Mouse (Mus musculus) T-helper 2 cell (primary cell): ENCODE data around the gene 2210017I01Rik.

Experiments
- in situ Hi-C: fragments of 300-600 bp; cut with MboI, MseI; formaldehyde crosslinking; loops from one replicate; pipeline ENCODE4 v1.15.1; 2025; ENCODE audit warnings: high pct_unique_total_duplicates

The 2210017I01Rik gene

GRCm38 (mm10) chr3:92607392-92607791 is at the start of gene 2210017I01Rik:
2210017I01Rik (minus strand) TSS chr3:92607492.
- in situ Hi-C loops = loop anchor here (10.0 kb wide), 1 partner anchor 453 kb away; no protein-coding TSS in a partner anchor

- in situ Hi-C loops = no loop called here
These were observed 49.5 kb upstream of the 2210017I01Rik start, which contains the start of gene Lce1b for GRCm38 (mm10) chr3:92656826-92657225. Lce1b (minus strand) TSS chr3:92656926.

DNA sequence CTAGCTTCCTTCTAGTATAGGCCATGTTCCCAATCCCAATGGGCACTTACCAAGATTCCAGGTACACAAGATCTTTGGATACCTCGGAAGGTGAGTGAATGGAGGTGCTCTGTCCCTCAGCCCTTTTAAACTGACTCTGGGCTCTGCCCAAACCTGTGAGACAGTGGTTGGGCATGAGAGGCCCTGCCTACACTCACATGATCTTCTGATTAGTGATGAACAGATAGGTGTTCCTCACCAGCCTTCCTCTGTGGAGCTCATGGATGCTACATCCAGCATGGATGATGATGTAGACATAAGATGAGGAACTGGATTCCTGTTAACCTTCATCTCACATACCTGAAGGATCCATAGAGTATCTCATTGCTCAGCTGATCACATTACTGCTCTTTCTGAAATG is 40.9 kb upstream of the 2210017I01Rik start, which contains the start of gene Lce1a1:
Lce1a1 (minus strand) TSS at position 101 of the 400 bp plus-strand sequence.
- in situ Hi-C loops = no loop called here

DNA sequence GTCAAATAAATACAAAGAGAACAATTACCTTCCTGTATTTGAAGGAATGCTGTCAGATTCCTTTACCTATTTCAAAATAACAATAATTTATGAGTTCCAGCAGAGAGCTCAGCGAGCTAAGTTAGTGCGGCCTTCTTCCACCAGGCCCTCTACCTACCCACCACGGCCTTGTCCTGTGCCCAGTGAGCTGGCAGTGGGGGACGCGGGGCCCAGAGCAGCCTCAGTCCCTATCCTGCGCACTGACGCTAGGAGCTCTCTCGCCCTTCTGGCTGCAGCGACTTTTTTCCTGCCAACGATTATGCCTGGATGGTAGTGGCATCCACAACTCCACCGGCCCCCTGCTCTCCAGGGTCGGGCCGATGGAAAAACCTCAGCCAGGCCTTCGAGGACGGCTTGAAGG is 32.6 kb upstream of the 2210017I01Rik start:
- in situ Hi-C loops = no loop called here

GRCm38 (mm10) chr3:92638653-92638991 is 31.3 kb upstream of the 2210017I01Rik start:
- in situ Hi-C loops = no loop called here

DNA sequence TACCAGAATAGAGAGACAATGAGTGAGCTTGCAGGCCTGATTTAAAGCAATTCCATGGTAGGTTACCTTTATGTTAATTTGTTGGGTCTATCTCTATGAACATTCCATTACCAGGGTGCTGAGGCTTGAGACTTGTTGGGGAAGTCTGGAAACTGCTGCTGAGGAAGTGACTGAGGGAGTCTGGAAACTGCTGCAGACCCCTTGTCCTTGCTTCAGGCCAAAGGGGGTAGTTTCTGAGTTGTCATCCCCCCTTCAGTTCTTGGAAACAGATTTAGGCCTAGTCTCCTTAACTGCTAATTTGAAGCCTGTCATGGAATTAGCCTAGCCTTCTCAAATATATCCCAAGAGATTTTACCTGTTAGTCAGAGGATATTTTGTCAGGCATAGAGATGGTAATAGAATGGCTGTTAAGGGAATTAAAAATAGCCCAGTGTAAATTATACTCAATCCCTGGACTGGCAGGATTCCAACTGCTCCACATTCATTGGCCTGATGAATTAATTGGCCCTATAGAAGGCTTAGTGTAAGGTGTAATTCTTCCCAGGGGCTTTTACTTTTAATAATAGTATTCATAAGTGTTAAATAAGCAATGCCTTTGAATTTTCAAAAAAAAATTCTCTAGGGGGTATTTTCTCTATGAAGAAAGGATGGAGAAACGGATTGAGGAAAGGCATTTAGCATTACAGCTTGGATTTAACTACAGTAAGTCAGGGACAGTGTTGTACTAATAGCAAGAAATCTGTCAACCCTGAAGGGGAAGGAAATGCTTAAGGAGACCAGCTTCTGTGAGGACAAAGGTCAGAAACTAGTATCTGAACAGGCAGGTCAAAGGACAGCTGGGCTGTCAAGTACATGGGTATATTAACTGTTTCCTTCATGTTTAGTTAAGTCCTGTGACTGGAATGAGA is 30.7 kb upstream of the 2210017I01Rik start:
- in situ Hi-C loops = no loop called here

GRCm38 (mm10) chr3:92621560-92621959 is 14.3 kb upstream of the 2210017I01Rik start, which contains the start of gene Lce6a:
Lce6a (minus strand) TSS chr3:92621660.
- in situ Hi-C loops = no loop called here

DNA sequence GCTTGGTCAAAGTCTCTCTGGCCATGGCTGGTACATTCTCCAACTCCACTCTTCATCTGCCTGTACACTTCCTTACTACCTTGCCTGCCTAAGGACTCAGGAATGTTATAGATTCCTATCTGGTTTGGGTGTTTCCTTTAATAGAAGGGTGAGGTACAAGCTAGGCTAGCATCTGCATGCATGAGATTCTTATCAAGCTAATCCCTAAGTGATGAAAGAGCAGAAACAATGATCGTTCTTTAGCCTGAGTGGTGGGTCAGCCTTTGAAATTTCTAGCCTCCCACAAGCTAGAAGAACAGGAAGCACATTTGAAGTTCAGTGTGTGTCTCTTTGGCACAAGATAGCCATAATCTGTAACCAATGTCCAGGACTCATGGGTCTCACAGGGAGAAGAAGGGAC is 2.5 kb upstream of the 2210017I01Rik start:
- in situ Hi-C loops = loop anchor here (10.0 kb wide), 1 partner anchor 455 kb away; no protein-coding TSS in a partner anchor

- in situ Hi-C loops = loop anchor here (10.0 kb wide), 1 partner anchor 447 kb away; no protein-coding TSS in a partner anchor
These were observed 5.1 kb downstream of the 2210017I01Rik start for GRCm38 (mm10) chr3:92602169-92602568.

- in situ Hi-C loops = loop anchor here (10.0 kb wide), 1 partner anchor 446 kb away; no protein-coding TSS in a partner anchor
These were observed 6.8 kb downstream of the 2210017I01Rik start for GRCm38 (mm10) chr3:92600456-92600855.

- in situ Hi-C loops = loop anchor here (10.0 kb wide), 1 partner anchor 445 kb away; no protein-coding TSS in a partner anchor
These were observed 7.3 kb downstream of the 2210017I01Rik start for GRCm38 (mm10) chr3:92599973-92600372.

GRCm38 (mm10) chr3:92598429-92598828 is 8.9 kb downstream of the 2210017I01Rik start:
- in situ Hi-C loops = no loop called here

DNA sequence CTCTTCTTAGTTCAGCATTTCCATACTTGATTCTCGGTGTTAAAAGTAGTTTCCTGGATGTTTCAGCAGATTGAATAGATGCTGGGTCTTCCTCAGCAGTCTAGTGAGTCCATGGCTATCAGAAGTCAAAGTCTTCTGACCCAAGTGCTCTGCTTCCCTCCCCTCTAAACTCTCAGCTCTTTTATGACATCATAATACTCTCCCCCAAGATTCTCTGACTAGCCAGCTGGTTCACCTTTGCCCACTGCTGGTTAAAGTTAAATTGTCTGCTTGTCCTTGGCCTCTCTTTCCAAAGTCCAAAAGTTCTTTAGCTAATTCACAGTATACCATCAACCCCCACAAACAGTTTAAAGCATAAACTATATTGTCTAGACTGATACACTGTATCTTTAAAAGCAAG is 18.4 kb downstream of the 2210017I01Rik start, which contains the start of gene Smcp:
Smcp (minus strand) TSS at position 140 of the 400 bp plus-strand sequence.
- in situ Hi-C loops = no loop called here

GRCm38 (mm10) chr3:92587190-92587589 is 20.1 kb downstream of the 2210017I01Rik start:
- in situ Hi-C loops = no loop called here

- in situ Hi-C loops = no loop called here
These were observed 22.2 kb downstream of the 2210017I01Rik start for GRCm38 (mm10) chr3:92585055-92585454.

GRCm38 (mm10) chr3:92583164-92583826 is 24.0 kb downstream of the 2210017I01Rik start:
- in situ Hi-C loops = no loop called here

- in situ Hi-C loops = no loop called here
These were observed 27.8 kb downstream of the 2210017I01Rik start for GRCm38 (mm10) chr3:92579508-92579907.

DNA sequence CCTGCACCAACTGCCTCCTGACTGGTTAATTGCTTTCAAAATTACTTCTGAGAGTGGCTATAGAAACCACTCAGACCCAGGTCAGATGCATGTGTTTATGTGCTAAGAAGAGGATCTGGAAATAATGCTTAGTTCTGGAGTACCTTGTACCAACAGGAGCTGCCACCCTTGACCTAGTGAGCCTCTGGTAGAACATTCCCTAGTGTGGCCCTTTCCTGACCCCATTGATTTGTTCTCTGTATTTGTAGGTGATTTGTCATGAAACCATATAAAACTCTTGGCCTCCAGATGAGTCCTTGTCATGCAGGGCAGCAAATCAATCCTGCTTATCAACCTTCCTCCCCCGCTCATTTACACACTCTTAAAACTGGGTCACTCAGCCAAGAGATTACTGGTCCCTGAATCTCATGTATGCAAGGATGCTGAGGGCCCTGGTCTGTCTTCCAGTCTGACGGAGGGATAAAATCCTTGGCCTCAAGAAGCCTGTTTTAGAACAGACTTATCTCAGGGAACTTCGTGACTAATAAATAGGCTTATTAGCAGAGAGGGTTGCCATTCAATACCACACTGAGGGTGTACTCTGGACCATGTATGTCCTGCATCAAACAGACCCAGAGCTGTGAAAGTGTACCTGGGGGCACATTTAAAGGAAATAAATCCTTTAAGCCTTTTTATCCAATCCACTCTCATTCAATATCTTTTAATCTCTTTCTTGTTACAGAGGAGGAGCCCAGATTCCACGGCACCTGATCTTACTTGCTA is 28.5 kb downstream of the 2210017I01Rik start:
- in situ Hi-C loops = no loop called here

GRCm38 (mm10) chr3:92573449-92574041 is 33.7 kb downstream of the 2210017I01Rik start, which contains the start of gene Ivl:
Ivl (minus strand) TSS chr3:92573735.
- in situ Hi-C loops = no loop called here

DNA sequence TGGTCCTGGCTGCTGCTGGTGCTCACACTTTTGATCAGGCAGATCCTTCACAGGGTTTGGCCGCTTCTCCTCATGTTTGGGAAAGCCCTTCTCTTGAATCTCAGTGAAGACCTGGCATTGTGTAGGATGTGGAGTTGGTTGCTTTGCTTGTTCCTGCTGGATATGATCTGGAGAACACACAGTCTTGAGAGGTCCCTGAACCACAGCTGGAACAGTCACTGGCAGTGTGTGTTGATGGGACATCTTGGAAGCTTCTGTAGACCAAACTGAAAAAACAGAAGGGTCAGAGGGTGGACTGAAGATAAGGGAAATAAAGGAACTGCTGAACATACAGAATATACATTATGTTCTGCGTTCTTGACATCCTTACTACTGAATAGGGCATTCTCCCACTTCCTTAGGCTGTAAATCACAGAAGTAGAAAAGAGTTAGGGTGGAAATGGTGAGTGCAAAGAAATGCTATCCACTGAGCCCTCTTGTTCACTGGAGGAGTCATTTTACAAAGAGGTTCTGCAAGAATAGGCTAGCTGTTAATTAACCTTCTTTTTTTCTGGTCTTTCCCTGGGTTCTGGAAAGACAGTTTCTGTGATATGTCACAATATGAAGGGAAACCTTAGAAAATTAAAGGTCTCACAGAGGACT is 34.7 kb downstream of the 2210017I01Rik start:
- in situ Hi-C loops = no loop called here
